Mouse (Mus musculus) ES-Bruce4 (cell line): ENCODE data around the gene Ganab.

Experiments
- EP300 ChIP-seq: IDR thresholded peaks from 2 replicates; pipeline ENCODE4 v1.6.1; 2011; ENCODE audit warnings: low read depth, low read length; ENCODE audit not compliant: insufficient read depth
- POLR2A ChIP-seq: IDR thresholded peaks from one replicate; pipeline ENCODE4 v1.8.1; 2011; ENCODE audit warnings: low read length; ENCODE audit not compliant: insufficient read depth

DNA sequence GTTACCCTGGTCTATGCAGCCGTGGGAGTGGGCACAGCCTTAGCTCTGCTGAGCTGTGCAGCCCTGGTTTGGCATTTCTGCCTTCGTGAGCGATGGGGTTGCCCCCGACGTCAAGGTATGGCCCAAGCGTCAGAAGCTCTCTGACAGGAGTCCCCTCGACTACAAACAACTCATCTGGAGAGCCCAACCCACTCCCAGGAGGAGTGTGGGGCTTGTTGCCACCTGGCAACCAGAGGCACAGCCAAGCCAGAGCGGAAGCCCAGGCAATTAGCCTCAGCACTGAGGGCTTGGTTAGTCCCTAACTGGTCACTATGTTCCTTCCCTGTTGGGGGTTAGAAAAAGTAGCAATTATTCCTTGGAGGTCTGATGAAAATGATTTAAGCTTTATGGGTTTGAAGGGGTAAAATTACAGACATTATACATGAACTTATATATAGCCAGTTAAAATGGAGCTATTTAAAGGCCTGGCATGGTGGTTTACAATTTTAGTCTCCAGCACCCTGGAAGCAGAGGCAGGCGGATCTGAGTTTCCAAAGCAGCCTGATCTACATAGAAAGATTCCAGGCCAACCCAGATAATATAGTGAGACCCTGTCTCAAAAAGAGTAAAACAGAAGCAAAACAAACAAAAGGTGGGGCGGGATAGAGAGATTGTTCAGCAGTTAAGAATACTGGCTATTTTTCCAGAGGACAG, 45.5 kb upstream of the Ganab start:
- TF ChIP-seq EP300 = no peak
- no peak for TF ChIP-seq POLR2A
